Mouse (Mus musculus) gastrocnemius, postnatal 14 days (tissue): ENCODE data around the gene Mafg. TPM values are rescaled to one million over a fixed set of nuclear protein-coding genes. Genes with fewer than 3 reads are reported as not detected.
"Not testable (repeated sequence)": the region's sequence is repeated elsewhere in the genome, so short reads cannot be mapped to it uniquely, and the experiment has no call there.

Experiments
- DNase-seq: peaks from one replicate; pipeline ENCODE4 v3.0.0; 2021; ENCODE audit warnings: mixed read lengths
- intact Hi-C: fragments of 180-260 bp; cut with DNase I; formaldehyde crosslinking; loops from one replicate; pipeline ENCODE4 v1.15.1; 2025; ENCODE audit warnings: low total_unique reads
- long read RNA-seq, 2 experiments: library from polyadenylated mRNA; stranded (forward); transcript quantifications; one replicate each; pipeline ENCODE4 v2.0.0; 2021
- total RNA-seq, 2 experiments: library from RNA; stranded (reverse); gene quantifications; 2 replicates each; pipeline ENCODE4 v1.2.3; 2021

Mafg gene
- total RNA-seq: 10 to 100 TPM; 29.9 to 33.1 TPM
- long read RNA-seq, experiment 1, full-length matches to known transcripts: 26 of 45 reads
- long read RNA-seq, experiment 1, partial matches to known transcripts: 2 of 45 reads
- long read RNA-seq, experiment 1, other reads (novel, unspliced or antisense): 17 of 45 reads
- long read RNA-seq, experiment 2, full-length matches to known transcripts: 31 of 42 reads
- long read RNA-seq, experiment 2, partial matches to known transcripts: 2 of 42 reads
- long read RNA-seq, experiment 2, other reads (novel, unspliced or antisense): 9 of 42 reads

- DNase-seq: peak; percentile 93
- intact Hi-C loops: no loop called here
These were observed at the start of gene Mafg for GRCm38 (mm10) chr11:120633520-120634343. Gene Mafg (minus strand): TSS chr11:120633600.

GRCm38 (mm10) chr11:120682683-120683082 lies 49.3 kb upstream of the Mafg start:
- no peak for DNase-seq
- intact Hi-C loops: no loop called here

GRCm38 (mm10) chr11:120679909-120680308 lies 46.5 kb upstream of the Mafg start:
- no peak for DNase-seq
- intact Hi-C loops: no loop called here

DNA sequence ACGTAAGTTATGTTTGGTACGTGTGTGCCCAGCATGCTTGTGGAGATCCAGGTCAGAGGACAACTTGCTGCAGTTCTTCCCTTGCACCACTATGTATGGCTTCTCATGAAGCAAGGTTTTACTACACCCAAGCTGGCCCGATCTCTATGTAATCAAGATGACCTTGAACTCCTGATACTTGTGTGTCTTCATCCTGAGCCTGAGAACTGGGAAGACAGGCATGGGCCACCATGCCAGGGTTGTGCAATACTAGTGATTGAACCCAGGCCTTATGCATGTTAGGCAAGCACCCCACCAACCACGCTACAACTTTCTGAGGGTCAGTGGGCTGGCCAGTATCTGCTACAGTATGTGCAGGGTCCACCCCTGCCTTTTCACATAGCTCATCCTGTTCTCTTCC lies 43.6 kb upstream of the Mafg start:
- DNase-seq: no peak
- intact Hi-C loops: no loop called here

DNA sequence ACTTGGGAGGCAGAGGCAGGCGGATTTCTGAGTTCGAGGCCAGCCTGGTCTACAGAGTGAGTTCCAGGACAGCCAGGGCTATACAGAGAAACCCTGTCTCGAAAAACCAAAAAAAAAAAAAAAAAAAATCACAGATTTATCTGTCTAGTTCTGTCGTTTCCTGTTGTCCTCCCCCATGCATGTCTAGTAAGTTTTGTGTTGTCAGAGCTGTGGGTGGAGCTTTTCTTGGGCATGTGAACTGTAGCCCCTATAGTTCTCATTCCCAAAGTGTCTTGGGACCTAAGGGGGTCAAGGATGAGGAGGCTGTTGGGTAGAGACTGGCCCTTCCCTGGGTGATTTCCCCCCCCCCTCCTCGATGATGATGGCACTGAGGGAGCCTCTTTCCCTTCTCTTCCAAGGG lies 42.5 kb upstream of the Mafg start:
- DNase-seq, intact Hi-C loops: not testable (repeated sequence)

DNA sequence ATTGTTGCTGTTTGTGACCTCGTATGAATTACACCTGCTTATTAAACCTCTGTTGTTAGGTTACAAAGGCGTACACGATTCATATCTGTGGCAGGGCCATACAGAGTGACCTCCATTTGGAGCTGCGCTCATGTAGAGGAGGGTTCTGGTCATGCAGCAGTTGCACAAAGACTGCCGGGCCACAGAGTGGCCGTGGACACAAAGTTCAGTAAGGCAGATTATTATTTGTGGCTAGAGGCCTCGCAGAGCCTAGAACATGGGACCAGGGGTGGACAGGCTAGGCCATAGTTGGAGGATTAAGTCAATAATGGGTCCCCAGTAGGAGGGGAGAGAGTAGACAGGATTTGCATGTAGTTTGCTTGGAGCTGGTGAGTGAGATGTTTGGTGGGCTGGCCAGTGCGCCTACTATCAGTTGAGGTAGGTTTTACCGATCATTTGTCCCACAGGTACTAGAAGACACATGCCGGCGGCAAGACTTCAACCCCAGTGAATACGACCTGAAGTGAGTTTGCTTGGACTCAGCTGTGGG lies 40.3 kb upstream of the Mafg start:
- intact Hi-C loops: no loop called here
- DNase-seq: no peak

GRCm38 (mm10) chr11:120672687-120673593 lies 39.5 kb upstream of the Mafg start, which contains the start of gene Aspscr1:
Gene Aspscr1 (plus strand): TSS chr11:120672973.
- DNase-seq: peak; percentile 98
- intact Hi-C loops: no loop called here

DNA sequence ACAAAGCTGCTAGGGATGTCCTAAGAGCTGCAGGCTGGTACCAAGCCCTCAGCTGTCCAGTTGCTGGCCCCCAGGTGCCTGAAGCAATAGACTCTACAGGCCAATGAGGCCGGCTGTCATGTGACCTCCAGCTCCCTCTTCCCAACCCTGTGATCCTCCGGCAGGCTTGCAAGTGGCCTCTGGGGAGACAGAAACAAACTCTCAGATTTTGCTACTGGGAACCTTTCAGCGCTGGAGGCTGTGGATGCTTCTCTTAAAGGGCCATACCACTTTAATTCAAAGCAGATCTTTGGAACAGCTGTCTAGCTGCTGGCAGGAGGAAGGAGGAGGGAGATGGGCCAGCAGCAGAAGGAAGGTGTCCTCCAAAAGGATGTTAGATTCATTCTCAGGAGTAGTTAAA lies 33.2 kb upstream of the Mafg start:
- DNase-seq: no peak
- intact Hi-C loops: no loop called here

DNA sequence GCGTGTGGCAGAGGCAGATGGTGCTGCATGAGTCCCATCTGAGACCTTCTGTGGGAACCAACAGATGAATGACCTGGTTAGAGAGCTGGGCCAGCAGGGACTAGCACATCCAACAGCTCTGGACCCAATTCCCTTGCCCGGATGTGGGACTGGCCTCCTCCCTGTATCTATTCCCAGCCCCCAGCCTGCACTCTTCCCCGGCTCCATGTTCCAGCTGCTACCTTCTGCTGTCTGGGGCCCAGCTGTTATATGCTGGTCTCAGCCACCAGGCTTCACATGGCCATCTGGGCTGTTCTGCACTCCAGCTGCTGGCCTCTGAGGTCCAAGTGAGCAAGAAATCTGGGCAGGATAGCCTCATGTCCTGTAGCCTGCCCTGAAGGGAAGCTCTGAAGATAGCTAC lies 32.0 kb upstream of the Mafg start:
- DNase-seq: peak; percentile 44
- intact Hi-C loops: no loop called here

DNA sequence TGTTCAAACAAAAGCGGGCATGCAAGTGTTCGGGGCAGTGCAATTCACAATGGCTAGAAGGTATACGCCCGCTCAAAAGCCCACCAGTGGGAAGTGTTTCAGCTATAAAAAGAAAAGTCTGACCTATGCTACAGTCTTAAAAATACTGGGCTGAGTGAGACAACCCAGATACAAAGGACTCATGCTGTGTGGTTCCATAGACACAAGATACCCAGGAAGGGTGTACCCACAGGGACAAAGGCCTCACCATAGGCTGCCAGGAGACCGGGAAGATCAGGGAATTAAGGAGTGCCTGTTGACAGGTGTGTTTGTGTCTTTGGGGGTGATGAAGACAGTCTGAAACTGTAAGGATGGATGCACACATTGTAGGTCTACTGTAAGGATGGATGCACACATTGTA lies 30.3 kb upstream of the Mafg start:
- intact Hi-C loops: no loop called here
- DNase-seq: no peak

GRCm38 (mm10) chr11:120662759-120663158 lies 29.4 kb upstream of the Mafg start:
- intact Hi-C loops: no loop called here
- no peak for DNase-seq

GRCm38 (mm10) chr11:120661076-120661460 lies 27.7 kb upstream of the Mafg start, which contains the start of gene Notum:
Gene Notum (minus strand): TSS chr11:120661175.
- intact Hi-C loops: loop anchor here (2.0 kb wide), 1 partner anchor 50 kb away; no protein-coding TSS in a partner anchor

GRCm38 (mm10) chr11:120660301-120661075 lies 27.1 kb upstream of the Mafg start:
- peak; percentile 54 for DNase-seq
- intact Hi-C loops: loop anchor here (2.0 kb wide), 1 partner anchor 50 kb away; no protein-coding TSS in a partner anchor

More at GRCm38 (mm10) chr11:120661076-120661460, 27.7 kb upstream of the Mafg start, which contains the start of gene Notum:
- DNase-seq: no peak

GRCm38 (mm10) chr11:120659509-120660300 lies 26.3 kb upstream of the Mafg start:
- DNase-seq: no peak
- intact Hi-C loops: loop anchor here (2.0 kb wide), 1 partner anchor 51 kb away; no protein-coding TSS in a partner anchor

DNA sequence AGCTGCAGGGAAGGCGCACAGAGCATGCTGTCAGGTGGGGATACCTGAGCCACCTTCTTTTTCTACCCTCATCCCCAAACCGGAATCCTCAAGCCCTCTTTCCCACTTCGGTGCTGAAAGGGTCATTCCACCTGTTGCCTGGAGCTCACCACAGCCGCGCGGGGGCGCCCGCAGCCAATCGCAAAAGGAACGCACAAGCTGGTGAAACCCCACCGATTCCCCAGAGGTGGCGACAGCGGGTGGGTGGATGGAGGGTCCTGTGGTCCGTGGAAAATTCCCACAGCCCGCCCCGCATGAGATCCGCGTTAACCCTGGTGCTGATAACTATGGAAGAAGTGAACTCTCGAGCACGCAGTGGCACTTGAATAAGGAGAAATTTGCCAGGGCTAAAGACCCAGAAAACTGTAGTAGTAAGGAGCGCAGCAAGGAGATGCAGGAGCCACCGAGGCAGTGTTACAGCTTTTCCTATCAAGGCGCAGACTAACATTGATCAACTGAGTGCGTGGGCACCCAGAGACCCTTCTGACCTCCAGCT lies 25.5 kb upstream of the Mafg start:
- intact Hi-C loops: no loop called here
- peak; percentile 82 for DNase-seq

- intact Hi-C loops: no loop called here
- no peak for DNase-seq
These were observed 23.9 kb upstream of the Mafg start for GRCm38 (mm10) chr11:120657301-120657700.

- no peak for DNase-seq
- intact Hi-C loops: no loop called here
These were observed 21.3 kb upstream of the Mafg start for GRCm38 (mm10) chr11:120654741-120655140.
